Comparison of ENCODE assay signal across 8 mouse cellular contexts in the genomic region with DNA sequence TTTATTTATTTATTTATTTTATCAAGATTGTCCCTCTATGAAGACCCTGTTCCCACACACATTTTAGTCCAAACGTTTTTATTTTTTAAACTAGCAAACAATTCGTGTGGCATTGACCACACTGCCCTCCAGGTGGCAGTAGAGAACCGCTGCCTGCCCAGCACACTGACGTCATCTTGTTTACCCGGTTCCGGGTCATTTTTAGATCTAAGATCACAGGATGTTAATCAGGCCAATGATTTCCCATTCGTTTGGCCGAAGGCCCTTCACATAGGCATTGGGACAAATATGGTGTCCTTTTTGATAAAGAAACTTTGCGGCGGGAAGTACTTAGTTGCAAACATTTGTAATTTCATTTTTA.
DNase-seq lines count a peak whose midpoint lies in the region; ATAC-seq and TF ChIP-seq lines count a peak whose summit lies in the region.

No protein-coding gene starts in this region.

- peaks cover 14% of the 10 kb centered on the region for H3K4me1 ChIP-seq in cerebellum, adult 2 months (ENCODE audit: control insufficient read depth, insufficient read depth, low read length)
- H3K4me1 ChIP-seq in forebrain, postnatal 0 days (ENCODE audit: insufficient read depth), result no peaks in the 10 kb centered on the region

- no peaks in the 10 kb centered on the region for H3K36me3 ChIP-seq in forebrain, postnatal 0 days (ENCODE audit: insufficient read depth)

- no peak overlapping the region for H3K9ac ChIP-seq in forebrain, postnatal 0 days

- ATAC-seq in forebrain, postnatal 0 days, result peak; percentile 60
- ATAC-seq in hematopoietic stem cell, adult 5-6 weeks (replicated peaks in 1 of 2; ENCODE audit: insufficient read depth in 1 of 2, low FRiP score in 2 of 2, low TSS enrichment in 1 of 2, low read depth in 1 of 2, poor library complexity in 2 of 2, severe bottlenecking in 2 of 2), result peak; percentile 80 to 85; a peak in 3 of 4 replicates

- H3K27ac ChIP-seq in cerebellum, adult 2 months (ENCODE audit: insufficient read depth, low read length), result peak overlapping the region; percentile 23; the same call in 1 of the 2 replicates
- H3K27ac ChIP-seq in forebrain, postnatal 0 days (ENCODE audit: low read depth, low read length), result no peak overlapping the region

- 12% methylated on average over 10 of the region's 10 CpGs for WGBS in cerebellum, adult 2 months
- 19% methylated on average over 10 of the region's 10 CpGs for WGBS in forebrain, postnatal 0 days

- H3K4me2 ChIP-seq in forebrain, postnatal 0 days (ENCODE audit: low read depth), result 0 out of 2 replicates have a peak overlapping the region, but pooled peaks have one; percentile 33

- no peaks in the 10 kb centered on the region for H3K9me3 ChIP-seq in forebrain, postnatal 0 days (ENCODE audit: low read length)

- H3K27me3 ChIP-seq in cerebellum, adult 2 months (ENCODE audit: control insufficient read depth, insufficient read depth, low read length), result no peaks in the 10 kb centered on the region
- H3K27me3 ChIP-seq in forebrain, postnatal 0 days (ENCODE audit: insufficient read depth, low read length), result no peaks in the 10 kb centered on the region

- no peak for TF ChIP-seq POLR2A in cerebellum, adult 2 months (IDR thresholded peaks at IDR 0.05; ENCODE audit: borderline replicate concordance, insufficient read depth, low read length)

- peak; percentile 90 for TF ChIP-seq CTCF in cerebellum, adult 2 months (IDR thresholded peaks at IDR 0.05; ENCODE audit: borderline replicate concordance, insufficient read depth, low read depth, low read length)
- TF ChIP-seq CTCF in forebrain, postnatal 0 days (IDR thresholded peaks at IDR 0.05; ENCODE audit: low read depth), result peak; percentile 89

- H3K4me3 ChIP-seq in cerebellum, adult 2 months (replicated peaks; ENCODE audit: insufficient read depth, low read depth, low read length), result no peak overlapping the region
- H3K4me3 ChIP-seq in forebrain, postnatal 0 days (ENCODE audit: low read depth, low read length), result no peak overlapping the region

- DNase-seq in Muller cell, postnatal 12 days (ENCODE audit: inconsistent ontology term), result peak; percentile 72
- DNase-seq in cerebellum, adult 2 months, result peak; percentile 84 to 87
- peak; percentile 82 for DNase-seq in forebrain, postnatal 0 days
- DNase-seq in layer of hippocampus, postnatal 10 days (ENCODE audit: low spot score in 2 of 2), result peak; percentile 72 to 80
- peak; percentile 86 for DNase-seq in lung, postnatal 10 days
- DNase-seq in ovary, postnatal 36 days (ENCODE audit: low spot score), result peak; percentile 62
- DNase-seq in thymus, postnatal 36 days, result peak; percentile 63 to 64
